Mouse (Mus musculus): ENCODE measurements around the gene Krtap3-1.

Gene Krtap3-1

GRCm38 (mm10) chr11:99521288-99521860 lies 45.1 kb downstream of the Krtap3-1 start, which contains the start of gene Krt39:
Gene Krt39, minus strand, starts transcription at chr11:99521338.
- peak; percentile 36 for DNase-seq (ENCODE audit: low read depth, low spot score)
